Mouse (Mus musculus): ENCODE results near the gene Fmnl2. TPM values are rescaled to one million over a fixed set of nuclear protein-coding genes. Genes with fewer than 3 reads are reported as not detected.

The Fmnl2 gene
- 13.7 and 16.7 TPM in 2 replicates for polyA plus RNA-seq (2015; fragmentation: Nextera tagmentation; extraction: Ambion mirVana)

- Histone ChIP-seq H3K4me3 (peak within 1 kb of the TSS; percentile 85), H3K36me3 (no peaks in the 10 kb centered on the region), H3K9me3 (no peaks in the 10 kb centered on the region), H3K4me1 (peaks cover 34% of the 10 kb centered on the region), H3K9ac (peak within 1 kb of the TSS; percentile 86), H3K27ac (peak within 1 kb of the TSS; percentile 90), H3K27me3 (no peaks in the 10 kb centered on the region), H3K4me2 (peak within 1 kb of the TSS; percentile 79)
- under 1% methylated on average over 112 of the region's 114 CpGs for WGBS
- ATAC-seq (ENCODE audit: insufficient number of reproducible peaks, insufficient read depth, low FRiP score, low TSS enrichment, low read depth): peak; percentile 83
Measured at GRCm38 (mm10) chr2:52857611-52858528, at the start of gene Fmnl2. Fmnl2 (plus strand) TSS chr2:52857860.

GRCm38 (mm10) chr2:52809988-52810387 lies 47.7 kb upstream of the Fmnl2 start:
- 65% methylated on average over 5 of the region's 5 CpGs for WGBS
- no peak for ATAC-seq (ENCODE audit: insufficient number of reproducible peaks, insufficient read depth, low FRiP score, low TSS enrichment, low read depth)
- H3K9ac ChIP-seq: no peak overlapping the region
- no peaks in the 10 kb centered on the region for H3K27me3 ChIP-seq
- no peaks in the 10 kb centered on the region; the same call in 1 of the 2 replicates for H3K4me1 ChIP-seq
- H3K27ac ChIP-seq: no peak overlapping the region
- H3K36me3 ChIP-seq: no peaks in the 10 kb centered on the region
- H3K4me2 ChIP-seq: no peak overlapping the region
- H3K9me3 ChIP-seq: no peaks in the 10 kb centered on the region
- H3K4me3 ChIP-seq: no peak overlapping the region

- Histone ChIP-seq H3K4me1 (no peaks in the 10 kb centered on the region; the same call in 1 of the 2 replicates), H3K9me3 (no peaks in the 10 kb centered on the region), H3K27ac (no peak overlapping the region), H3K9ac (no peak overlapping the region), H3K27me3 (no peaks in the 10 kb centered on the region), H3K36me3 (no peaks in the 10 kb centered on the region), H3K4me2 (no peak overlapping the region), H3K4me3 (no peak overlapping the region)
- 20% methylated on average over 5 of the region's 5 CpGs for WGBS
- ATAC-seq (ENCODE audit: insufficient number of reproducible peaks, insufficient read depth, low FRiP score, low TSS enrichment, low read depth): no peak
Measured at GRCm38 (mm10) chr2:52811691-52812090, 46.0 kb upstream of the Fmnl2 start.

- Histone ChIP-seq H3K27me3 (no peaks in the 10 kb centered on the region), H3K4me2 (no peak overlapping the region), H3K4me3 (no peak overlapping the region), H3K36me3 (no peaks in the 10 kb centered on the region), H3K27ac (no peak overlapping the region), H3K4me1 (no peaks in the 10 kb centered on the region), H3K9me3 (no peaks in the 10 kb centered on the region), H3K9ac (no peak overlapping the region)
- no peak for ATAC-seq (ENCODE audit: insufficient number of reproducible peaks, insufficient read depth, low FRiP score, low TSS enrichment, low read depth)
- WGBS: 92% methylated on average over 1 of the region's 1 CpGs
Measured at GRCm38 (mm10) chr2:52817341-52817740, 40.3 kb upstream of the Fmnl2 start.

- no peak overlapping the region for H3K9ac ChIP-seq
- no peaks in the 10 kb centered on the region for H3K4me1 ChIP-seq
- no peaks in the 10 kb centered on the region for H3K27me3 ChIP-seq
- ATAC-seq (ENCODE audit: insufficient number of reproducible peaks, insufficient read depth, low FRiP score, low TSS enrichment, low read depth): no peak
- H3K9me3 ChIP-seq: no peaks in the 10 kb centered on the region
- H3K36me3 ChIP-seq: no peaks in the 10 kb centered on the region
- H3K4me2 ChIP-seq: no peak overlapping the region
- WGBS: 80% methylated on average over 4 of the region's 4 CpGs
- no peak overlapping the region for H3K4me3 ChIP-seq
- no peak overlapping the region for H3K27ac ChIP-seq
Measured at GRCm38 (mm10) chr2:52818944-52819343, 38.7 kb upstream of the Fmnl2 start.

GRCm38 (mm10) chr2:52822214-52822613 lies 35.4 kb upstream of the Fmnl2 start:
- Histone ChIP-seq H3K4me2 (no peak overlapping the region), H3K9ac (no peak overlapping the region), H3K4me3 (no peak overlapping the region), H3K27ac (no peak overlapping the region), H3K9me3 (no peaks in the 10 kb centered on the region), H3K36me3 (no peaks in the 10 kb centered on the region), H3K27me3 (no peaks in the 10 kb centered on the region), H3K4me1 (no peaks in the 10 kb centered on the region)
- 83% methylated on average over 2 of the region's 2 CpGs for WGBS
- ATAC-seq (ENCODE audit: insufficient number of reproducible peaks, insufficient read depth, low FRiP score, low TSS enrichment, low read depth): no peak

GRCm38 (mm10) chr2:52828077-52828476 lies 29.6 kb upstream of the Fmnl2 start:
- Histone ChIP-seq H3K9ac (no peak overlapping the region), H3K4me2 (no peak overlapping the region), H3K9me3 (no peaks in the 10 kb centered on the region), H3K27me3 (no peaks in the 10 kb centered on the region), H3K27ac (no peak overlapping the region), H3K36me3 (no peaks in the 10 kb centered on the region), H3K4me1 (no peaks in the 10 kb centered on the region), H3K4me3 (no peak overlapping the region)
- no peak for ATAC-seq (ENCODE audit: insufficient number of reproducible peaks, insufficient read depth, low FRiP score, low TSS enrichment, low read depth)
- 79% methylated on average over 4 of the region's 4 CpGs for WGBS

- no peaks in the 10 kb centered on the region for H3K27me3 ChIP-seq
- no peaks in the 10 kb centered on the region for H3K9me3 ChIP-seq
- ATAC-seq (ENCODE audit: insufficient number of reproducible peaks, insufficient read depth, low FRiP score, low TSS enrichment, low read depth): no peak
- no peaks in the 10 kb centered on the region for H3K36me3 ChIP-seq
- WGBS: 83% methylated on average over 4 of the region's 4 CpGs
- no peak overlapping the region for H3K4me2 ChIP-seq
- no peak overlapping the region for H3K27ac ChIP-seq
- no peak overlapping the region for H3K9ac ChIP-seq
- no peaks in the 10 kb centered on the region for H3K4me1 ChIP-seq
- H3K4me3 ChIP-seq: no peak overlapping the region
Measured at GRCm38 (mm10) chr2:52830513-52830912, 27.1 kb upstream of the Fmnl2 start.

- no peak for ATAC-seq (ENCODE audit: insufficient number of reproducible peaks, insufficient read depth, low FRiP score, low TSS enrichment, low read depth)
- WGBS: 89% methylated on average over 2 of the region's 2 CpGs
- H3K4me2 ChIP-seq: no peak overlapping the region
- H3K36me3 ChIP-seq: no peaks in the 10 kb centered on the region
- H3K9me3 ChIP-seq: no peaks in the 10 kb centered on the region
- no peak overlapping the region for H3K27ac ChIP-seq
- no peak overlapping the region for H3K4me3 ChIP-seq
- no peaks in the 10 kb centered on the region for H3K27me3 ChIP-seq
- no peak overlapping the region for H3K9ac ChIP-seq
- no peaks in the 10 kb centered on the region for H3K4me1 ChIP-seq
Measured at GRCm38 (mm10) chr2:52831585-52831984, 26.1 kb upstream of the Fmnl2 start.

- no peaks in the 10 kb centered on the region for H3K4me1 ChIP-seq
- no peaks in the 10 kb centered on the region for H3K9me3 ChIP-seq
- no peak overlapping the region for H3K4me2 ChIP-seq
- H3K4me3 ChIP-seq: no peak overlapping the region
- H3K36me3 ChIP-seq: no peaks in the 10 kb centered on the region
- H3K27me3 ChIP-seq: no peaks in the 10 kb centered on the region
- no peak for ATAC-seq (ENCODE audit: insufficient number of reproducible peaks, insufficient read depth, low FRiP score, low TSS enrichment, low read depth)
- WGBS: 71% methylated on average over 3 of the region's 3 CpGs
- H3K27ac ChIP-seq: no peak overlapping the region
- no peak overlapping the region for H3K9ac ChIP-seq
Measured at GRCm38 (mm10) chr2:52835726-52836125, 21.9 kb upstream of the Fmnl2 start.

GRCm38 (mm10) chr2:52839074-52839473 lies 18.6 kb upstream of the Fmnl2 start:
- WGBS: 69% methylated on average over 4 of the region's 4 CpGs
- no peak overlapping the region for H3K27ac ChIP-seq
- H3K4me3 ChIP-seq: no peak overlapping the region
- H3K9ac ChIP-seq: no peak overlapping the region
- no peak overlapping the region for H3K4me2 ChIP-seq
- H3K4me1 ChIP-seq: no peaks in the 10 kb centered on the region
- no peak for ATAC-seq (ENCODE audit: insufficient number of reproducible peaks, insufficient read depth, low FRiP score, low TSS enrichment, low read depth)
- H3K36me3 ChIP-seq: no peaks in the 10 kb centered on the region
- H3K9me3 ChIP-seq: no peaks in the 10 kb centered on the region
- H3K27me3 ChIP-seq: no peaks in the 10 kb centered on the region

GRCm38 (mm10) chr2:52839868-52840267 lies 17.8 kb upstream of the Fmnl2 start:
- Histone ChIP-seq H3K4me3 (no peak overlapping the region), H3K9me3 (no peaks in the 10 kb centered on the region), H3K27me3 (no peaks in the 10 kb centered on the region), H3K4me1 (no peaks in the 10 kb centered on the region), H3K9ac (no peak overlapping the region), H3K4me2 (no peak overlapping the region), H3K36me3 (no peaks in the 10 kb centered on the region), H3K27ac (no peak overlapping the region)
- 70% methylated on average over 3 of the region's 3 CpGs for WGBS
- no peak for ATAC-seq (ENCODE audit: insufficient number of reproducible peaks, insufficient read depth, low FRiP score, low TSS enrichment, low read depth)

Data from embryonic facial prominence, embryonic 13.5 days (tissue).